Mouse (Mus musculus): ENCODE data around the gene Phykpl. TPM values are rescaled to one million over a fixed set of nuclear protein-coding genes. Genes with fewer than 3 reads are reported as not detected.
"Not testable (repeated sequence)": the region's sequence is repeated elsewhere in the genome, so short reads cannot be mapped to it uniquely, and the experiment has no call there.

Phykpl gene
- polyA plus RNA-seq, 1 experiment from 2014 or later = 15.9 TPM

DNA sequence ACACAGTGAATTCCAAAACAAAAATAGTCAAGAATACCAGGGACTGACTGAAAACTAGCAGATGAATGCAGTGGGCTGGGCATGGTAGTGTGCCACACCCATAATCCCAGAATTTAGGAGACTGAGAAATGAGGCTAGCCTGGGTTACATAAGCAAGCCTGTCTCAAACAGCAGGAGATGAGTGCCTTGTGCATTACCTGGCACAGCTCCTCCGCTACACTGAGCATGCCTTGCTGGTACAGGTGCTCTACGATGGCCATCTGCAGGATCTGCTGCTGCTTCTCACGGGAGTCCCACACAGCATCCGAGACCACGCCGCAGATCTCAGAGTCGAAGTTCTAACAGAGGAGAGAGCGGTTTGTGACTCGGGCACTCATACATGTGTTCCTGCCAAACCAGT, 42.9 kb downstream of the Phykpl start:
- no peak overlapping the region for H3K4me3 ChIP-seq
- no peak for DNase-seq (ENCODE audit: extremely low spot score, low spot score)
- H3K4me1 ChIP-seq = no peaks in the 10 kb centered on the region
- H3K9me3 ChIP-seq = no peaks in the 10 kb centered on the region
- WGBS = 94% methylated on average over 9 of the region's 9 CpGs
- H3K27ac ChIP-seq = no peak overlapping the region
- no peaks in the 10 kb centered on the region for H3K27me3 ChIP-seq (ENCODE audit: poor library complexity, severe bottlenecking)
- H3K36me3 ChIP-seq (replicated peaks) = peaks cover 80% of the 10 kb centered on the region

DNA sequence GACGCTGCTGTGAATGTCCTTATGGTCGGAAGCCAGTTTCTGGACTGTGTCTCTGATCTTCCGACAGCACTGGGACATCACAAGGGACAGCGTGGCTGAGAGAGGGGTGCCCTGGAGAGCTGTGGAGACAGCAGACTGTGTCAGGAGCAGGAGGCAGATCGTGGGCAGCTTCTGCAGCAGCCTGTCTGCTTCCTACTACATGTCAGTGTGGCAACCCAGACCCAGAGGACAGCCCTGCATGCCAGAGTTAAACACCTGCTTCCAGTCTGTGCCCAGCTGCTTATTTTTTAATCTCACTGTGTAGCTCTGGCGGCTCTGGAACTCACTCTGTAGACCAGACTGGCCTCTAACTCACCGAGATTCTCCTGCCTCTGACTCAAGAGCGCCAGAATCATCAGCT, 43.4 kb downstream of the Phykpl start:
- H3K9me3 ChIP-seq = no peaks in the 10 kb centered on the region
- WGBS = 90% methylated on average over 8 of the region's 8 CpGs
- H3K36me3 ChIP-seq (replicated peaks) = peaks cover 75% of the 10 kb centered on the region
- H3K27me3 ChIP-seq (ENCODE audit: poor library complexity, severe bottlenecking) = no peaks in the 10 kb centered on the region
- H3K4me1 ChIP-seq = no peaks in the 10 kb centered on the region
- no peak overlapping the region for H3K4me3 ChIP-seq
- no peak for DNase-seq (ENCODE audit: extremely low spot score, low spot score)
- no peak overlapping the region for H3K27ac ChIP-seq

DNA sequence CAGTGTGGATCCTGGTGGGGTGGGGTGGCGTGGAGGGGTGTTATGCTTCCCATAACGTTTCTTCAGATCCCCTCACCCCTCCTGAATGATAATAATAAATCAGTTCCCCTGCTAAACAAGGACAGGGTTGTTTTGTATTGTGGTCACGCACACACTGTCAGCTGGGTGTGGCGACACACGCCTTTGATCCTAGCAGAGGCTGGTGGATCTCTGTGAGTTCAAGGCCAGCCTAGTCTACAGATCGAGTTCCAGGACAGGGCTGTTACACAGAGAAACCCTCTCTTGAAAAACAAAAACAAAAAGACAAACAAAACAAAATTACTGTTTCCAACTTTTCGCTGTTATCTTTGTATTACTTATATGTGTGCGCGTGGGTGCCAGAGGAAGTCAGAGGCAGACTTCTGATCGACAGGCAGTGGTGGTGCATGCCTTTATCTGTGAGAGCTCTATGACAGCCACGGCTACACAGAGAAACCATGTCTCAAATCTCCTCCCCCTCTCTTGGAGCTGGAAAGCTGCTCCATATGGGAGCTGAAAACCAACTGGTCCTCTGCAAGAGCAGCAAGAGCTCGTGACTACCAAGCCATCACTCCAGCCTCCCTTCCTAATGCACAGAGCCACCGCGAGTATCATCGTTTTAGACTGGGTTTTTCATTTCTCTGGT, 45.2 kb downstream of the Phykpl start:
- no peak for DNase-seq (ENCODE audit: extremely low spot score, low spot score)
- no peaks in the 10 kb centered on the region for H3K27me3 ChIP-seq (ENCODE audit: poor library complexity, severe bottlenecking)
- H3K4me1 ChIP-seq = peaks cover 9% of the 10 kb centered on the region
- no peak overlapping the region for H3K4me3 ChIP-seq
- peaks cover 60% of the 10 kb centered on the region for H3K36me3 ChIP-seq (replicated peaks)
- 89% methylated on average over 15 of the region's 15 CpGs for WGBS
- no peaks in the 10 kb centered on the region for H3K9me3 ChIP-seq
- no peak overlapping the region for H3K27ac ChIP-seq

DNA sequence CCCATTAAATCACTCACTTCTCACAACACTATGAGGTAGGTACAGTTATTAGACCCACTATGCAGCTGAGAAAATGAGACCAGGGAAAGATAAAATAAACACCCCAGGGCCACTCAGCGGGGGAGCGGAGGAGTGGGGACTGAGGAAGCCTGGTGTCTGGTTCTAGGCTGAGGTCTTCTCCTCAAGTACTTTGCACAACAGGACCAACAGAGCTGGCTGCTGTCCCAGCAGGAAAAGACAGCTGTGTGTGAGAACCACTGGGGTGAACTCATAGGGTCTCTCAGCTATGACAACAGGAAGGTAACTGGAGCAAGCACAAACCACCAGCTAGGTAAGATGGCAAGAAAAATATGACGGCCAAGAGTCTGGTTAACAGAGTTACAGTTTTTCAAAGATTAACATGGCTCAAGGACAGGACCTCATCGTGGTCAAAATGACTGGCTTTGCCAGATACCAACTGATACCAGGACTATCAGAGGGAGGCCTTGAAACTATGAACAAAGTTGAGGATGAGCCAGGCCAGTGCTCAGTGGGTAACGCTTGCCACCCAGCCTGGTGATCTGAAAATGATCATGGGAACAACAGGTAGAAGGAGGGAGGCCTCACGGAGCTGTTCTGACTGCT, 47.7 kb downstream of the Phykpl start:
- Histone ChIP-seq H3K9me3 (no peaks in the 10 kb centered on the region), H3K36me3 (replicated peaks) (peaks cover 35% of the 10 kb centered on the region)

DNA sequence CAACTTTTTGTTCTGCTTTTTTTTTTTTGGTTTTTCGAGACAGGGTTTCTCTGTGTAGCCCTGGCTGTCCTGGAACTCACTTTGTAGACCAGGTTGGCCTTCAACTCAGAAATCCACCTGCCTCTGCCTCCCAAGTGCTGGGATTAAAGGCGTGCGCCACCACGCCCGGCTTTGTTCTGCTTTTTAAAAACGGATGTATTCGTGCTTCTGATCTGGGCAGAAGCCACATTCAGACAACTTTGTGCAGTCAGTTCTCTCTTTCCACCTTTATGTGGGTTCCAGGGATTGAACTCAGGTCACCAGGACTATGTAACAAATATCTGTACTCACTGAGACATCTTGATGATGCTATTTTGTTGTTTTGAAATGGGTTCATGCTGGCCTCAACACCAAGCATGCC, 48.6 kb downstream of the Phykpl start:
- H3K9me3 ChIP-seq; H3K4me3 ChIP-seq; H3K27ac ChIP-seq; H3K27me3 ChIP-seq (ENCODE audit: poor library complexity, severe bottlenecking); DNase-seq (ENCODE audit: extremely low spot score, low spot score): not testable (repeated sequence)
- WGBS = 88% methylated on average over 7 of the region's 7 CpGs
- peaks cover 36% of the 10 kb centered on the region for H3K4me1 ChIP-seq
- peaks cover 26% of the 10 kb centered on the region for H3K36me3 ChIP-seq (replicated peaks)

More for the DNA sequence above, 47.7 kb downstream of the Phykpl start:
- Histone ChIP-seq H3K27me3 (ENCODE audit: poor library complexity, severe bottlenecking) (no peaks in the 10 kb centered on the region), H3K27ac (no peak overlapping the region), H3K4me3 (no peak overlapping the region), H3K4me1 (peaks cover 27% of the 10 kb centered on the region)
- no peak for DNase-seq (ENCODE audit: extremely low spot score, low spot score)
- WGBS = 92% methylated on average over 6 of the region's 6 CpGs

DNA sequence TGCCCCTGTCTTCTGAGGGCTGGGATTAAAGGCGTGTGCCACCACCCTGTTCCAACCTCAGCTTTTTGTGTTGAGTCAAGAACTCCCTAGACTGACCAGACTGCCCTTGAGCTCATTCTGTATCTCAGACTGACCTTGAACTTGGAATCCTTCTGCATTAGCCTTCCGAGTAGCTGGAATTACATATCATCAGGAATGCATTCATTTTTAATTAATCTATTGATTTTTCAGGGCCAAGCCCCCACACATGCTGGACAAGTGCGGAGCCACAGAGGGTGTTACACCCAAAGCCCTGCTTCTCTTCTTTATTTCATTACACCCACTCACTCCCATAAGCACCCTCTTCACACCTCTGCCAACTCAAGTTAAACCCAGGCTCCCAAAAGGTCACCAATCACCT, 49.2 kb downstream of the Phykpl start:
- H3K9me3 ChIP-seq = no peaks in the 10 kb centered on the region
- H3K27me3 ChIP-seq (ENCODE audit: poor library complexity, severe bottlenecking) = no peaks in the 10 kb centered on the region
- 95% methylated on average over 3 of the region's 3 CpGs for WGBS

DNA sequence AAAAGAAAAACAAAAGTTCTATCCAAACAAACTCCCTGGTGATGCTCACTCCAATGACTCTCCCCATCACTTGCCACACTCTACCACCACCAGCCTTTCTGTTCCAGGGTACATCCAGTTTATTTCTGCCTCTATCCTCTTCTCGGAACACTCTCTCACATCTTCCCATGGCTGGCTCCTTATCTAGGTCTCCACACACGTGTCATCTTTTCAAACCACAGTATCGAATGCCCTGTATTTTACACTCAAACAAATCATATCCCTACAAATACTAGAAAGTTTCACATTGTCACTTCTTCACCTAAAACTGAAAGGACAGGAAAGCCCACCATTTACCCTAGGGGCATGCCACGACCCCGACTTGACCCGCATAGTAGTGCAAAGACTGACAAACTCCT, 50.6 kb downstream of the Phykpl start:
- H3K27ac ChIP-seq = peak overlapping the region; percentile 86
- 27% methylated on average over 6 of the region's 6 CpGs for WGBS
- H3K4me1 ChIP-seq = peaks cover 41% of the 10 kb centered on the region
- H3K36me3 ChIP-seq (replicated peaks) = 0 out of 2 replicates have a peak, but pooled peaks cover 10% of the 10 kb centered on the region
- H3K27me3 ChIP-seq (ENCODE audit: poor library complexity, severe bottlenecking) = no peaks in the 10 kb centered on the region
- peak overlapping the region; percentile 63 for H3K4me3 ChIP-seq
- DNase-seq (ENCODE audit: extremely low spot score, low spot score) = no peak
- no peaks in the 10 kb centered on the region for H3K9me3 ChIP-seq

More for the DNA sequence above, 49.2 kb downstream of the Phykpl start:
- Histone ChIP-seq H3K4me1 (peaks cover 41% of the 10 kb centered on the region), H3K27ac (no peak overlapping the region), H3K4me3 (no peak overlapping the region), H3K36me3 (replicated peaks) (peaks cover 22% of the 10 kb centered on the region)
- no peak for DNase-seq (ENCODE audit: extremely low spot score, low spot score)

DNA sequence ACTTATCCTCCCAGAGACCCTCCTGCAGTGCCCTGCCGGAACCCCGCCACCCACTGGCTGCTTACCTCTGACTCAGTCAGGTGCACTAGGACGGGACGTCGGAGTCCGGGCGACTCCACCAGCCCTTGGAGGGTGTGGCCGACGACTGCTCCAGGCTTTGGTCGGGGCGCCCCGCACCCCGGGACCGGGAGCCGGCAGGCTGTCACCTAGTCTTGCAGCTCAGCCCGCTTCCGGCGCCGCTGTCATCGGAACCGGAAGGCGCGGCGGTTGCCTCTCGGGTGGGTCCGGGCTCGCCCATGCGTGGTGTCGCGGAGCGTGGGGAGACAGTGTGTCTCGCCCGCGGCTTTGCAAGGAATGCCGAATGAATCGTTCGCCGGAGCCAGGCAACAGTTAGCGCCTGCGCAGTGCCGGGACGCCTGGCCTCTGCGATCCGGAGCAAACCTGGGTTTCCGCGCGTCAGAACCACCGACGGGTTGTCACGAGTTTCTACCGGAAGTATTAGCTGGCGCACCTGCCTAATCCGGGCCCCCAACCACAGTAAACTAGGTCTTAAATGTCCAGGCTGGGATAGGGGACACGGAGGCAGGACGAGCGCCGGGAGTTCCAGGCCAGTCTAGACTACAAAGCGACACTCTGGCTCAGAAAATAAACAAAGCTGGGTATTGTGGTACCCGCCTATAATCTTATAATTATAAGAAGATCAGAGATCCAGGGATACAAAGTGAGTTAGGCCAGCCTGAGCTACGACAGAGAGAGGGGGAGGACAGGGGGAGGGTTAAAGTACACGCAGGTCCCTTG, 51.2 kb downstream of the Phykpl start, which contains the start of gene Rmnd5b:
Gene Rmnd5b, minus strand, starts transcription at position 372 of the 798 bp plus-strand sequence.
- peak; percentile 84 for DNase-seq (ENCODE audit: extremely low spot score, low spot score)
- Histone ChIP-seq H3K27me3 (ENCODE audit: poor library complexity, severe bottlenecking) (no peaks in the 10 kb centered on the region), H3K4me3 (peak within 1 kb of the TSS; percentile 63), H3K27ac (peak within 1 kb of the TSS; percentile 86), H3K9me3 (no peaks in the 10 kb centered on the region), H3K36me3 (replicated peaks) (0 out of 2 replicates have a peak, but pooled peaks cover 10% of the 10 kb centered on the region), H3K4me1 (peaks cover 41% of the 10 kb centered on the region)
- WGBS = under 1% methylated on average over 61 of the region's 61 CpGs

DNA sequence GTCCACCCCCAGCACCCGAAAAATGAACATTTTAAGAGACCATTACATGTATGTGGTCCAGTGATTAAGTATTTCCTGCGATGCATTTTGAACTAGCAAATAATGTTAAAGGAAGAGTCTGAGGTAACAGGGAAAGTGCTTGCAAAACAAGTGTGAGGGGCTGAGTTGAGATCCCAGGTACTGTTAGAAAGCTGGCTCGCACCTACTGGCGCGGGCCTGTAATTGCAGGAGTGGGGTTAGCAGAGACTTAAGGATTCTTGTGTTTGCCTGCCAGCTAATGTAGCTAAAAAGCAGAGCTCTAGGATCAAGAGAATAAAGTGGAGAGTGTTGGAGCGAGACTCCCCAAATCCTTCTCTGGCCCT, 51.7 kb downstream of the Phykpl start:
- peaks cover 41% of the 10 kb centered on the region for H3K4me1 ChIP-seq
- WGBS = 5% methylated on average over 6 of the region's 6 CpGs

GRCm38 (mm10) chr11:51637971-51638414, 53.4 kb downstream of the Phykpl start:
- WGBS = 2% methylated on average over 17 of the region's 17 CpGs
- Histone ChIP-seq H3K4me3 (peak overlapping the region; percentile 38), H3K27me3 (ENCODE audit: poor library complexity, severe bottlenecking) (no peaks in the 10 kb centered on the region), H3K27ac (peak overlapping the region; percentile 81), H3K9me3 (no peaks in the 10 kb centered on the region), H3K4me1 (peaks cover 41% of the 10 kb centered on the region), H3K36me3 (replicated peaks) (peaks cover 17% of the 10 kb centered on the region)
- DNase-seq (ENCODE audit: extremely low spot score, low spot score) = peak; percentile 67

More for the DNA sequence above, 51.7 kb downstream of the Phykpl start:
- H3K9me3 ChIP-seq = no peaks in the 10 kb centered on the region
- peak overlapping the region; percentile 63 for H3K4me3 ChIP-seq
- H3K27me3 ChIP-seq (ENCODE audit: poor library complexity, severe bottlenecking) = no peaks in the 10 kb centered on the region
- H3K27ac ChIP-seq = peak overlapping the region; percentile 86
- peak; percentile 65 for DNase-seq (ENCODE audit: extremely low spot score, low spot score)
- 0 out of 2 replicates have a peak, but pooled peaks cover 7% of the 10 kb centered on the region for H3K36me3 ChIP-seq (replicated peaks)

GRCm38 (mm10) chr11:51638497-51638896, 53.9 kb downstream of the Phykpl start:
- Histone ChIP-seq H3K27ac (peak overlapping the region; percentile 81), H3K27me3 (ENCODE audit: poor library complexity, severe bottlenecking) (0 out of 2 replicates have a peak, but pooled peaks cover 3% of the 10 kb centered on the region), H3K4me1 (peaks cover 43% of the 10 kb centered on the region), H3K9me3 (no peaks in the 10 kb centered on the region), H3K4me3 (peak overlapping the region; percentile 38; the same call in 1 of the 2 replicates), H3K36me3 (replicated peaks) (peaks cover 21% of the 10 kb centered on the region)
- WGBS = 74% methylated on average over 5 of the region's 5 CpGs
- no peak for DNase-seq (ENCODE audit: extremely low spot score, low spot score)

DNA sequence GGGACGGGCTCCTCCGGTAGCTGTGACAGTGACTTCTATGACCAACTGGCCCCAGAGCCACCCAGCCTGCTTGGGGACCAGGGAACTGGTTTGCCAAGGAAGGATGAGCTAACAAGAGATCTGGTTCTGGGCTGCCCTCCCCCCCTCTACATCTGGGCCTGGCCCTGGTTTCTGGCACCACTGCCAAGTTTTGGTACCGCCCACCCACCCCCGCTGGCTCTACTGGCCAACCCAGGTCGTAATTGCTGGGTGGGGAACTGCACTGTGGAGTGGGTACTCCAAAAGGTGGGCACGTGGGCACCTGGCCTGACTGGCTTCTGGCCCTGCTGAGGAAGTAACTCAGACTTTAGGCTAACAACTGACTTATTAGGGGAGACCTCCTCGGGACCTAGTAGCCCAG, 56.2 kb downstream of the Phykpl start:
- peaks cover 38% of the 10 kb centered on the region for H3K4me1 ChIP-seq
- H3K4me3 ChIP-seq = no peak overlapping the region
- no peaks in the 10 kb centered on the region for H3K9me3 ChIP-seq
- peaks cover 41% of the 10 kb centered on the region for H3K36me3 ChIP-seq (replicated peaks)
- DNase-seq (ENCODE audit: extremely low spot score, low spot score) = no peak
- 91% methylated on average over 7 of the region's 7 CpGs for WGBS
- H3K27ac ChIP-seq = no peak overlapping the region
- 0 out of 2 replicates have a peak, but pooled peaks cover 12% of the 10 kb centered on the region for H3K27me3 ChIP-seq (ENCODE audit: poor library complexity, severe bottlenecking)

All from forebrain, embryonic 10.5 days (tissue).